Mouse (Mus musculus): Measurements from ENCODE around the gene Gm6871. TPM values are rescaled to one million over a fixed set of nuclear protein-coding genes. Genes with fewer than 3 reads are reported as not detected.
A peak's percentile ranks its signal among the peaks of the same experiment; 100 is the strongest.
"Not testable (repeated sequence)": the region's sequence is repeated elsewhere in the genome, so short reads cannot be mapped to it uniquely, and the experiment has no call there.

Gene Gm6871
- polyA plus RNA-seq, 1 experiment from 2014 or later: not detected

DNA sequence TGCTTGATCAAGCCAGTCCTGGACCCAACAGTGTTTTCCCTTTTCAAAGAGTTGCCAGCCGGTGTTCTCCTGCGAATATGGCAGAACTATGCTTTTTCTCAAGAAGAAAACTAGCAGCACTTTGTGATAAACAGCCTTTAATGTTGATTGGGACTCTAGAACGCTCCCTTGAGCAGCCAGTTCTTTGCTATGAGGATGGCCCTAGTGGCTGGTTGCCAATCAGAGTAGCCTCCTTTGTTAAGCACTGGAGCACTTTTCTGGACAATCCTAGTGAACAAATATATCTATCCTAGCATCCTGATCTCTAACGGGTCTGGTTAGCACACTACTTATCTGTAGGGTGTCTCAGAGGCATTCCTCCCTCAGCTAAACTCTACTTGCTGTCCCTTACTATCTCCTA is 75.0 kb downstream of the Gm6871 start:
- WGBS: 72% methylated on average over 2 of the region's 4 CpGs
- H3K27me3 ChIP-seq (ENCODE audit: control insufficient read depth, insufficient read depth, low read length): not testable (repeated sequence)

DNA sequence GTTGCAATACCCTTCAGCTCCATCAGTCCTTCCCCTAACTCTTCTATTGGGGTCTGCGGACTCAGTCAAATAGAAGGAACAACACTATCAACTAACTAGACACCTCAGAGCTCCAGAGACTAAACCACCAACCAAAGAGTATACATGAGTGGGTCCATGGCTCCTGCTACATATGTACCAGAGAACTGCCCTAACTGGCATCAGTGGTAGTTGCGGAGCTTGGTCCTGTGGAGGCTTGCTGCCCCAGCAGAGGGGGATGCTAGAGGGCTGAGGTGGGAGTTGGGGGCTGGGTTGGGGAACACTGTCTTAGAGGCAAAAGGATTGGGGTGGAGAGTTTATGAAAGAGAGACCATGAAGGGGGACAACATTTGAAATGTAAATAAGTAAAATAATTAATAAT is 75.6 kb downstream of the Gm6871 start:
- Histone ChIP-seq H3K9ac (ENCODE audit: low read length) (no peak overlapping the region), H3K27ac (replicated peaks; ENCODE audit: low read depth, low read length) (no peak overlapping the region), H3K4me1 (ENCODE audit: control insufficient read depth, insufficient read depth, low read length) (no peaks in the 10 kb centered on the region), H3K4me3 (ENCODE audit: low read depth, low read length) (no peak overlapping the region), H3K9me3 (ENCODE audit: control insufficient read depth, low read length) (no peaks in the 10 kb centered on the region; the same call in 1 of the 2 replicates), H3K36me3 (ENCODE audit: control insufficient read depth, insufficient read depth, low read length) (peaks cover 2% of the 10 kb centered on the region; the same call in 1 of the 2 replicates), H3K27me3 (ENCODE audit: control insufficient read depth, insufficient read depth, low read length) (no peaks in the 10 kb centered on the region), H3K4me2 (ENCODE audit: low read depth, severe bottlenecking) (no peak overlapping the region)
- DNase-seq (ENCODE audit: low spot score) (no peak), ATAC-seq (ENCODE audit: insufficient number of reproducible peaks, low FRiP score, low TSS enrichment, low read depth) (no peak)
- 95% methylated on average over 2 of the region's 2 CpGs for WGBS

More for the DNA sequence above, 75.0 kb downstream of the Gm6871 start:
- H3K4me2 ChIP-seq (ENCODE audit: low read depth, severe bottlenecking): peak overlapping the region; percentile 67; the same call in 1 of the 2 replicates
- H3K27ac ChIP-seq (replicated peaks; ENCODE audit: low read depth, low read length); ATAC-seq (ENCODE audit: insufficient number of reproducible peaks, low FRiP score, low TSS enrichment, low read depth); H3K9me3 ChIP-seq (ENCODE audit: control insufficient read depth, low read length); H3K4me1 ChIP-seq (ENCODE audit: control insufficient read depth, insufficient read depth, low read length); DNase-seq (ENCODE audit: low spot score); H3K9ac ChIP-seq (ENCODE audit: low read length); H3K36me3 ChIP-seq (ENCODE audit: control insufficient read depth, insufficient read depth, low read length): not testable (repeated sequence)
- peak overlapping the region; percentile 54 for H3K4me3 ChIP-seq (ENCODE audit: low read depth, low read length)

Other genes starting within 250 kb of the Gm6871 start
- 10.4 and 11.3 TPM in 2 replicates for gene AI987944, start 180.3 kb downstream of the Gm6871 start, polyA plus RNA-seq (2014; fragmentation: Nextera tagmentation; extraction: Ambion mirVana)
- gene Vmn2r57, start 125.0 kb downstream of the Gm6871 start, polyA plus RNA-seq (2014; fragmentation: Nextera tagmentation; extraction: Ambion mirVana): 0.40 and 0.47 TPM in 2 replicates
- gene Gm20449, start 74.2 kb downstream of the Gm6871 start, polyA plus RNA-seq (2014; fragmentation: Nextera tagmentation; extraction: Ambion mirVana): 0.13 TPM in 1 of 2 replicates, not detected in the other
- gene AW146154, start 73.8 kb downstream of the Gm6871 start, polyA plus RNA-seq (2014; fragmentation: Nextera tagmentation; extraction: Ambion mirVana): 10.5 and 12.7 TPM in 2 replicates
- gene 2610021A01Rik, start 25.6 kb upstream of the Gm6871 start, polyA plus RNA-seq (2014; fragmentation: Nextera tagmentation; extraction: Ambion mirVana): 16.8 and 20.6 TPM in 2 replicates
- gene Zfp788, start 59.5 kb upstream of the Gm6871 start, polyA plus RNA-seq (2014; fragmentation: Nextera tagmentation; extraction: Ambion mirVana): 11.8 and 15.5 TPM in 2 replicates

Measured in limb, embryonic 11.5 days (tissue).